Mouse (Mus musculus) c-Kit-positive CD71-positive TER-119-positive erythroid progenitor cells, embryonic 14.5 days (primary cell): ENCODE measurements around the gene Ung.

Experiments used
- DNase-seq: peaks from one replicate; pipeline ENCODE4 v3.0.0-alpha.2; 2013; ENCODE audit warnings: low spot score

Gene Ung

GRCm38 (mm10) chr5:114130698-114131520 is 723 bp downstream of the Ung start:
- peak; percentile 88 for DNase-seq

- peak; percentile 46 for DNase-seq
These were observed 1.3 kb downstream of the Ung start for GRCm38 (mm10) chr5:114131521-114131840.

GRCm38 (mm10) chr5:114132841-114133240 is 2.7 kb downstream of the Ung start:
- DNase-seq, result no peak

- DNase-seq, result peak; percentile 58
These were observed 3.9 kb downstream of the Ung start for GRCm38 (mm10) chr5:114134091-114134534.

- DNase-seq, result no peak
These were observed 5.3 kb downstream of the Ung start for GRCm38 (mm10) chr5:114135516-114135915.

- DNase-seq, result no peak
These were observed 7.5 kb downstream of the Ung start for GRCm38 (mm10) chr5:114137481-114138276.

GRCm38 (mm10) chr5:114138277-114139164 is 8.3 kb downstream of the Ung start:
- DNase-seq, result no peak

- no peak for DNase-seq
These were observed 9.0 kb downstream of the Ung start for GRCm38 (mm10) chr5:114139175-114139574.

- no peak for DNase-seq
These were observed 16.1 kb downstream of the Ung start, which contains the start of gene Acacb for GRCm38 (mm10) chr5:114146028-114146888. Acacb (plus strand) TSS chr5:114146535.

GRCm38 (mm10) chr5:114147043-114147972 is 17.1 kb downstream of the Ung start:
- no peak for DNase-seq

GRCm38 (mm10) chr5:114152359-114153092 is 22.3 kb downstream of the Ung start:
- DNase-seq, result no peak

GRCm38 (mm10) chr5:114153490-114153889 is 23.3 kb downstream of the Ung start:
- no peak for DNase-seq

- no peak for DNase-seq
These were observed 24.6 kb downstream of the Ung start for GRCm38 (mm10) chr5:114154765-114155164.

- DNase-seq, result no peak
These were observed 25.2 kb downstream of the Ung start for GRCm38 (mm10) chr5:114155168-114155933.

- no peak for DNase-seq
These were observed 27.1 kb downstream of the Ung start for GRCm38 (mm10) chr5:114157236-114157635.

- no peak for DNase-seq
These were observed 31.2 kb downstream of the Ung start for GRCm38 (mm10) chr5:114161424-114161823.

GRCm38 (mm10) chr5:114162106-114162815 is 32.1 kb downstream of the Ung start:
- DNase-seq, result no peak
